Mouse (Mus musculus) yolk sac, embryonic 10.5 days (tissue): ENCODE results near the gene Gm3854.
"Not testable (repeated sequence)": the region's sequence is repeated elsewhere in the genome, so short reads cannot be mapped to it uniquely, and the experiment has no call there.

Experiments
- DNase-seq: peaks from one replicate; pipeline ENCODE4 v3.0.0-alpha.2; 2017; ENCODE audit warnings: low spot score

Gene Gm3854

GRCm38 (mm10) chr7:6343501-6344071, at the start of gene Gm3854:
TSS of gene Gm3854 (plus strand) at chr7:6343759.
- DNase-seq: peak; percentile 80

- not testable (repeated sequence) for DNase-seq
These were observed 42.8 kb upstream of the Gm3854 start for GRCm38 (mm10) chr7:6300796-6301195.

GRCm38 (mm10) chr7:6330458-6331232, 12.9 kb upstream of the Gm3854 start:
- DNase-seq: no peak

GRCm38 (mm10) chr7:6331233-6331956, 12.2 kb upstream of the Gm3854 start, which contains the start of gene Zfp583:
TSS of gene Zfp583 (minus strand) at chr7:6331285.
- DNase-seq: peak; percentile 86

- DNase-seq: no peak
These were observed 3.7 kb upstream of the Gm3854 start for GRCm38 (mm10) chr7:6339865-6340264.

- no peak for DNase-seq
These were observed 565 bp downstream of the Gm3854 start for GRCm38 (mm10) chr7:6344124-6344523.

- no peak for DNase-seq
These were observed 14.6 kb downstream of the Gm3854 start for GRCm38 (mm10) chr7:6358121-6358520.

GRCm38 (mm10) chr7:6358937-6359590, 15.5 kb downstream of the Gm3854 start:
- no peak for DNase-seq

- DNase-seq: no peak
These were observed 17.0 kb downstream of the Gm3854 start for GRCm38 (mm10) chr7:6360477-6361060.

- no peak for DNase-seq
These were observed 18.2 kb downstream of the Gm3854 start for GRCm38 (mm10) chr7:6361756-6362155.

GRCm38 (mm10) chr7:6362268-6363046, 18.9 kb downstream of the Gm3854 start:
- peak; percentile 99 for DNase-seq

- no peak for DNase-seq
These were observed 19.5 kb downstream of the Gm3854 start, which contains the start of gene Zfp78 for GRCm38 (mm10) chr7:6363047-6363488. TSS of gene Zfp78 (plus strand) at chr7:6363280.

- DNase-seq: no peak
These were observed 21.2 kb downstream of the Gm3854 start for GRCm38 (mm10) chr7:6364761-6365160.

GRCm38 (mm10) chr7:6367185-6367584, 23.6 kb downstream of the Gm3854 start:
- DNase-seq: no peak

GRCm38 (mm10) chr7:6368146-6368545, 24.6 kb downstream of the Gm3854 start:
- not testable (repeated sequence) for DNase-seq

GRCm38 (mm10) chr7:6369460-6369859, 25.9 kb downstream of the Gm3854 start:
- DNase-seq: no peak

GRCm38 (mm10) chr7:6372993-6373392, 29.4 kb downstream of the Gm3854 start:
- no peak for DNase-seq

GRCm38 (mm10) chr7:6378441-6378840, 34.9 kb downstream of the Gm3854 start:
- no peak for DNase-seq

- DNase-seq: no peak
These were observed 37.9 kb downstream of the Gm3854 start for GRCm38 (mm10) chr7:6381431-6381830.

- DNase-seq: peak; percentile 99
These were observed 39.5 kb downstream of the Gm3854 start, which contains the start of gene Zfp28 for GRCm38 (mm10) chr7:6383044-6383455. TSS of gene Zfp28 (plus strand) at chr7:6383295.

- no peak for DNase-seq
These were observed 40.5 kb downstream of the Gm3854 start for GRCm38 (mm10) chr7:6384011-6384410.
